Mouse (Mus musculus): Measurements from ENCODE around the gene Gm6993.

The Gm6993 gene

DNA sequence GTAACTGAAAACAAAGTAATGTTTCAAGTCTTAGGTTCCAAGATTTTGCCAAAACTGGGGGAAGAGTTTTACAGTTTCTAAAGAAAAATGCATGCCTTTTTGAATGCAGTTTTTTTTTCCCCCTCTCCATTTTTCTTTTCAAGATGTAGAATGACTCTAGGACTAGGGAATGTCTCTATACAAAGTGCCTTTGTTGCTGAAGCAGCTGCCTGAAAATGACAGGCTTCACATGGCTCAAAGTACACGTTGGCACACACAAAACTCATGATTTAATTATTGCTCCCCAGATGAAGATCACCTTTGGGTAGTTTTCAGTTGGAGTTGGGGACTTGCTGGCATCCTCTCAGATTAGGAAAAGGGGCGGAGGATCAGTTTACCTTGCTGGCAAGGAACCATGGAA is 32.3 kb downstream of the Gm6993 start:
- no peak for DNase-seq

DNA sequence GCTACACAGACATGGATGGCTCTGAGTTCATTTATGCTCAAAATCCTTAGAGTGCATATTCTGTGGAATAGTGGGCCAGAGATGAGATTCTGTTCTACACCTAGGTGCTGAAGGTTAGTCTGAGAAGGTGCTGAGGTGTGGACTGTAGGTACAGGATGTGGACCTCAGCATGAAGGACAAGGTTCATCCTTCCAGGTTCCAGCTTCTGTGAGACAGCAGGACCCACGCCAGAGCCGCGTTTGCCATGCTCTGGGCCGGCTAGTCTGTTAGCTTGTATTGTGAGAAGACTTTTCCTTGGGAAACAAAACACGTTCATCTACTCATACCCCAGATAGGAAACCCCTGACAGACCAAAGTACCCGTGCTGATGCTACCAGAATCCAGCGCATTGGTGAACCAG is 33.1 kb downstream of the Gm6993 start:
- DNase-seq: no peak

DNA sequence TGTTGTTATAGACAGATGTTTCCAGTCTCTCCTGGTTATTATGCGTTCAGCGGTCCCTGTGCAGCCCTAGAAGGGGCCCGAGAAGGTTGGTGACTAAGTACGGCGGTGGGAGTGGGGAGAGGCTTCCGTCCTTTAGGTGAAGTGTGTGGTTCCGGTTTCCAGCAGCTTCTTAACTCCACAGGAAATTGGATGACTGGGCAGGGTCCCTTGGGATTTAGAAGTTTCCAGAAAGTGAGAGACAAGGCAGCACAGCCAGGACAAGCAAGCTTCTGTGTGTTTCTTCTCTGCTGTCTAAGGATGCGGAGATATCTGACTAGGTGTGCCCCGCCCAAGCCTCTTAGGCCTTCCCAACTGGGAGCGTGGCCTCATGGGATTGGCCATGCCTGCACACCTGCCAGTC is 34.8 kb downstream of the Gm6993 start:
- no peak for DNase-seq

DNA sequence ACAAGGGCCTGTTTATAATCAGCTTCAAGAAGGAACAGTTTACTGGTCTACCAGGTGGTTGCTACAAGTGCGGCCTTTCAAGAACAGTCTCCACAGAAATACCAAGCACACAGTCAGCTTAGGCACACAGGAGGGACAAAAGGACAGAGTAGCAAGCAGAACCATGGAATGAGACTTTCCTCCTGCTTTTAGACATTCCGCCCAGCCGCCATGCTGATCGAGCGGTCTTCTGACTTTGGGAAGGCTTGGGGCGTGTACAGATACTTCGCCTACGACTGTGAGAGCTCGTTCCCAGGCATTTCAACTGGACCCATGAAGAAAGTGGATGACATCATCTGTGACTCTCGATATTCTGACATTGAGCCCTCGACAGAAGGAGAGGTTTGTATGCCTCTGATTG is 37.7 kb downstream of the Gm6993 start:
- no peak for DNase-seq

DNA sequence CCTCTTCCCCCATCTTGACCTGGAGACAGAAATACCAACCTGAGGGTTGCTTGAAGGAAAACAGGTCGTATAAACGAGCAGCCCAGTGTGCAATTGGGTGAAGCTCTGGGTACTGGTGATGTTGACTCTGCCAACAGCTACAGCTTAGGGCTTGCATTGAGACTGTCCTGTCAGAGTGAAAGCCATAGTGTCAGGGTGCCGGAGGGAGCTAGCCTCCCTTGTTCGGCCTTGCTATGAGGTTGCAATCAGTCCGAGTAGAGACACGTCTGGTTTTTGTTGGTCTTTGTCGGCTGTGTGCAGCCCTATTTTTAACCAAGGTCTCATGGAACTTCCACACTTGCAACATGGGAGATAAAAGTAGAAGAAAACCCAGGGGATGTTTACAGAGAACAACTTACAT is 39.7 kb downstream of the Gm6993 start:
- DNase-seq: no peak

DNA sequence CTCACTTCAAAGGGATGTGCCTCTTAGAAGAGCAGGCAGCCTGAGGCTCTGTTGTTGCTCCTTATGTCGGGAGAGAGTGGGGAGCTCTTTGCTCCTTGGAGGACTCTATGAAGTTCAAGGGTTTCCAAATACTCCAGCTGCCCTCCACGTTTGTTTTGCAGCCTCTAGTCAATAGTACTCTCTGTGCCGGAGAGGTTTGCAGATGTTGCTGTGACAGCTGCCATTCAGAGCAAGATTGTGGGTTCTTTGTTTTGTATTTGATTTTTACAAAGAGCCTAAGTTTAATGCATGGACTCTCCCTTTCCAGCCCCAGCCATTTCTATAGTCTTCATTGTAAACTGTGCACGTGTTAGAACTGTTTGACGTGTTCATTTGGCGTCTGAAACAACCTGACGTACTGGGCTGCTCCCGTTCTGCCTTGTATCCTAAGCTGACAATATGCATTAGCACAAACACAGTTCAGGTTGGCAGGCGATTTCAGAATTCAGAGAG is 40.6 kb downstream of the Gm6993 start:
- DNase-seq: no peak

DNA sequence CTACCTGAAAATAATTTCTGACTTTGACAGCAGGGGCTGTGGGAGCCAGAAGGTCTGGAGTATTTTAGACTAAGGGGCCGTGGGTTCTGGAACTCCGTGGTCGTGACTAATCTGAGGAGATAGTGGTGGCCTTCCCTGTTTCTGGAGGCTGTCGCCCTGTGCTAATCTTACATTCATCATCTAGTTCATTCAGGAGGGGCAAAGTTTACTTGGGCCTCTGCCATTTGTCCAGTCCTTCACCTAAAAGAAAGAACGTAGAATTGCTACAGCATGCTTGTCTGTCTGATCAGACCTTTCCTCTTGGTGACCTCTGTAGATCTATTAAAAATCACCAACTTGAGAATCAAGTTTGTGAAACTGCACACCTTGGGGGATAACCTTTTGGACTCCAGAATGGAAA is 41.7 kb downstream of the Gm6993 start:
- no peak for DNase-seq

DNA sequence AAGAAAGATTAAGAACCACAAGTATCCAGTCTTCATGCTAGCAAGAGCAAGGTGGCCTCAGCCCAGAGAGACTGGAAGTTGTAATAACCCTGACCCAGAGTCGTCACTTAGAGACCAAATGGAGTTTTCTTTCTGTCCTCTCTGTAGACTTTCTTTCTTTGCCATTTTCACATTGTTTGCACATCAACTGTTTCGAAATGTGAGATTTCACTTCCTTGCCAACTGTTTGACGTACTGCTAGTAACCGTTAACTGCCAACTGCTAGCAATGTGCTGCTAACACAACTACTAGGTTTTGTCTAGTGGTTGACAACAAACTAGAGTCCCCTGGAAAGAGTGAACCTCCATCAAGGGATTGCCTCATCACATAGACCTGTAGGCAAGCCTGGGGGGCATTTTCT is 42.6 kb downstream of the Gm6993 start:
- no peak for DNase-seq

DNA sequence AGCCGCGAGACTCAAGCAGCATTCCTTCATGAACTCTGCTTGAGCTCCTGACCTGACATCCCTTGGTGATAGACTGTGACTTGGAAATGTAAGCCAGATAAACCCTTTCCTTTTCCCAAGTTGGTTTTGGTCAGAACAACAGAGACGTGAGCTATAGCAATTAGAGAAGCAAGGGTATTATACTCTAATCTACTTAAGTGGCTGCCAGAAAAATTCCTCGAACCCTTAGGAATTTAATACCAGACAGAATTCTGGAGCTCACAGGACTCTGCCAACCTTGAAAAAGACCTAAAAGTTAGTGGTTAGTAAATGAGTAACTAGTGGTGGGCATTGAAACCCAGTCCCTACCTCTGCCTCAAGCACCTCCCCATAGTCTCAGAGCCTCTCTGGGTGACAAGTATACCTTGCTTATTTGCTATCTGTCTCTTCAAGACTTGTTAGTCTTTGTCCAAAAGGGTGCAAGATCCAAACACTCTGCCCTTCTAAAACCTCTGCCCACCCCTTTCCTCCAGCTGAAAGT is 43.1 kb downstream of the Gm6993 start:
- no peak for DNase-seq

DNA sequence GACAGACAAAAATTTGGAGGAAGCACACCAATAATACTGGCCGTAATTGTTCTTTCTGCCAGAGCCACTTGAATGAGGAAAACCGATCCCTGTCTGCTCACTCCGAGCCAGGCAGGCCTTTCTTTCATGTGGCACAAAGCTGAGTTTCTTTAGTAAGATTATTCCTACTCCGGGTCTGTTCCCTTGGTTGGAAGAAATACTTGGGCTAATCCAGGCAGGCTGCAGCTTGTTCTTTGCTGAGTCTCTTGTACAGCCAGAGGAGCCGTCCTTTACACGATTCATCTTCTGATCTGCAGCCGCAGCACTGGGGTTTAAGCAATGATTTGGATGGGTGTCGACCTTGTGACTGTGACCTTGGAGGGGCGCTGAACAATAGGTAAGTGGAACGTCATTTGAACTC is 48.5 kb downstream of the Gm6993 start:
- DNase-seq: no peak

All from right cerebral cortex, postnatal 25 days (tissue).